Mouse (Mus musculus): ENCODE data around the gene Syngr2. TPM values are rescaled to one million over a fixed set of nuclear protein-coding genes. Genes with fewer than 3 reads are reported as not detected.
"Not testable (repeated sequence)": the region's sequence is repeated elsewhere in the genome, so short reads cannot be mapped to it uniquely, and the experiment has no call there.

Gene Syngr2
- polyA plus RNA-seq, 1 experiment from 2014 or later = 135 TPM

DNA sequence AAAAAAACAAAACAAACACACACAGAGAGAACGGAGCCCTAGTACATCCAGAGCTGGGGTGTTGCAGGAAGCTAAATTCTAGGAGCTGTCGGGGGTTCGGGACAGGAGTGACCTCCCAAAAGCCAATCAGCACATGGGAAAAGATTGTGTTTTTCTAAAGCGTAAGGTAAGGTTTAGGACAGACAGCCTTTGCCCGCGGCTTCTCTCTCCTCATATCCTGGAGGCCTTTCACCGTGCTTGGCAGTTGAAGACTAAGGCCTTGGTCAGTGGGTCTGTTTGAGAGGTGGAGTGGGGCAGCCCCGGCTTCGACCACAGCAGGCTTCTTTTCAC is 26.8 kb upstream of the Syngr2 start:
- no peak for ATAC-seq
- H3K4me2 ChIP-seq (replicated peaks) = peak overlapping the region; percentile 89
- peak overlapping the region; percentile 20 for H3K27ac ChIP-seq
- 0 out of 2 replicates have a peak, but pooled peaks cover 3% of the 10 kb centered on the region for H3K27me3 ChIP-seq (replicated peaks)
- no peaks in the 10 kb centered on the region for H3K36me3 ChIP-seq
- H3K4me1 ChIP-seq (replicated peaks) = peaks cover 48% of the 10 kb centered on the region
- peak overlapping the region; percentile 30 for H3K4me3 ChIP-seq (replicated peaks)
- 0 out of 2 replicates have a peak overlapping the region, but pooled peaks have one; percentile 34 for H3K9ac ChIP-seq
- no peaks in the 10 kb centered on the region for H3K9me3 ChIP-seq
- WGBS = 56% methylated on average over 9 of the region's 9 CpGs

DNA sequence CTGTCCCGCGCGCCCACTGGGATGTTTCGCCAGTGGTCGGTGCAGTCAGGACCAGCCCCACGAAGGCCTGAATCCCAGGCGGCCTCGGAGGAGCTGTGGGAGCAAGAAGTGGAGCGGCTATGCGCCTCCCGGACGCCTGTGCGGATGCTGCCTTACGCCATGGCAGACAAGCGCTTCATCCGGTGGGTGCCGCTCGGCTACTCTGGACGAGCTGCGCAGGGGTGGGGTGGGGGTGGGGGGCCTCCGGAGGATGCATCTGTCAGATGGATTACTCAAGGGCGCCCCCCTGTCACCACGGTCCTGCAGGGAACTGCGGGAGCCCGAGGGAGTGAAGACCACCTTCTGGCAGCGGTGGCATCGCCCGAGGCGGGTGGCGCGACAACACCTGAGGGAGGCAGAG is 26.4 kb upstream of the Syngr2 start:
- 9% methylated on average over 31 of the region's 31 CpGs for WGBS
- ATAC-seq = no peak
- Histone ChIP-seq H3K4me2 (replicated peaks) (peak overlapping the region; percentile 89), H3K36me3 (no peaks in the 10 kb centered on the region), H3K27ac (peak overlapping the region; percentile 20), H3K9me3 (no peaks in the 10 kb centered on the region), H3K4me3 (replicated peaks) (peak overlapping the region; percentile 30), H3K27me3 (replicated peaks) (0 out of 2 replicates have a peak, but pooled peaks cover 3% of the 10 kb centered on the region), H3K4me1 (replicated peaks) (peaks cover 48% of the 10 kb centered on the region), H3K9ac (peak overlapping the region; percentile 34)

DNA sequence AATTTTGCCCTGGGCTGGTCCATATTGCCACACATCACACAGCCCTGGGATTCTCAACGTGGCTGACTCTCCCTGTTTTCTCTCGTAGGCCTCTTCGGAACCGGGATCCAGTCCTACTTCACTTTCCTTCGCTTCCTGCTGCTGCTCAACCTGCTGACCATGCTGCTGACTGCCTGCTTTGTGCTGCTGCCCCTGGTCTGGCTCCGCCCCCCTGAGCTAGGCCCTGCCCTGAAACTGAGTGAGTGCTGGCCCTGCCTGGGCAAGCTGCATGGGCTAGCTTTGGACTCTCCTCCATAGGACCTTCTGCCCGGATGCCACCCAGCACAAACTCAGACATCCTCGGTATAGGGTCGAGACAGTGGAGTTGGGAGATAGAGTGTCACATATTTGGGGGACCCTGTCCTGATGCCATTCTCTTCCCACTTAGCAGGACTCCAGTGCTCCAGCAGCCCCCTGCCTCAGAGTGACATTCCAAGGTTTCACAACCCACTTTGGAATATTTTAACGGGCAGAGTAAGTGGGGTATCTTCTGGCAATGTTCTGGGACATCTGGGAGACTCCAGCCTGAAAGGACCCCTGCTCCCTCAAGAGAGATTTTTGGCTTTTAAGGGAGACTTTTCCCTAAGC is 25.7 kb upstream of the Syngr2 start:
- Histone ChIP-seq H3K9ac (peak overlapping the region; percentile 34), H3K27me3 (replicated peaks) (0 out of 2 replicates have a peak, but pooled peaks cover 3% of the 10 kb centered on the region), H3K9me3 (no peaks in the 10 kb centered on the region), H3K4me1 (replicated peaks) (peaks cover 44% of the 10 kb centered on the region), H3K4me2 (replicated peaks) (peak overlapping the region; percentile 89), H3K36me3 (no peaks in the 10 kb centered on the region), H3K4me3 (replicated peaks) (peak overlapping the region; percentile 30; the same call in 1 of the 2 replicates), H3K27ac (no peak overlapping the region)
- WGBS = 48% methylated on average over 10 of the region's 10 CpGs
- no peak for ATAC-seq

DNA sequence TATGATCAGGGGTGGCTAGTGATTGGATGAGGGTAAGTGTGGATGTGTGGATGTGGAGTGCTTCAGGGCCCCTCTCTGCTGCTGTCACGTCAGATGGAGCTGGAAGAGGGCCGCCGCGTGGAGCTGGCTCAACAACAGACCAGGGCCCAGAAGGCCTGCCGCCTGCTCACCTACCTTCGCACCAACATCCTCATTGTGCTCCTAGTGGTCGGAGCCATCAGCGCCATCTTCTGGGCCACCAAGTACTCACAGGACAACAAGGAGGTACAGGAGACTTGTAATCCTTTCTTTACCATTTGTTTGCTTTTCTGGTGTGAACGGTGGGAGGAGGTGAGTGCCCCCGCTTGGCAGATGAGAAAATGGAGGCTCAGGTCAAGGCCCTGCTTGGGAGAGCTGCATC is 23.2 kb upstream of the Syngr2 start:
- H3K27ac ChIP-seq = no peak overlapping the region
- H3K9ac ChIP-seq = no peak overlapping the region
- H3K4me2 ChIP-seq (replicated peaks) = no peak overlapping the region
- peaks cover 29% of the 10 kb centered on the region for H3K4me1 ChIP-seq (replicated peaks)
- H3K9me3 ChIP-seq = no peaks in the 10 kb centered on the region
- H3K4me3 ChIP-seq (replicated peaks) = no peak overlapping the region
- WGBS = 14% methylated on average over 10 of the region's 10 CpGs
- no peak for ATAC-seq
- no peaks in the 10 kb centered on the region for H3K36me3 ChIP-seq
- 0 out of 2 replicates have a peak, but pooled peaks cover 3% of the 10 kb centered on the region for H3K27me3 ChIP-seq (replicated peaks)

GRCm38 (mm10) chr11:117788481-117788880 is 21.0 kb upstream of the Syngr2 start:
- H3K9me3 ChIP-seq; H3K4me3 ChIP-seq (replicated peaks); H3K27me3 ChIP-seq (replicated peaks); ATAC-seq; H3K36me3 ChIP-seq; H3K9ac ChIP-seq; H3K27ac ChIP-seq; H3K4me2 ChIP-seq (replicated peaks): not testable (repeated sequence)
- 76% methylated on average over 7 of the region's 7 CpGs for WGBS
- H3K4me1 ChIP-seq (replicated peaks) = peaks cover 22% of the 10 kb centered on the region

GRCm38 (mm10) chr11:117790286-117790685 is 19.2 kb upstream of the Syngr2 start:
- peak; percentile 59 for ATAC-seq
- WGBS = 5% methylated on average over 14 of the region's 14 CpGs
- peak overlapping the region; percentile 29 for H3K4me3 ChIP-seq (replicated peaks)

DNA sequence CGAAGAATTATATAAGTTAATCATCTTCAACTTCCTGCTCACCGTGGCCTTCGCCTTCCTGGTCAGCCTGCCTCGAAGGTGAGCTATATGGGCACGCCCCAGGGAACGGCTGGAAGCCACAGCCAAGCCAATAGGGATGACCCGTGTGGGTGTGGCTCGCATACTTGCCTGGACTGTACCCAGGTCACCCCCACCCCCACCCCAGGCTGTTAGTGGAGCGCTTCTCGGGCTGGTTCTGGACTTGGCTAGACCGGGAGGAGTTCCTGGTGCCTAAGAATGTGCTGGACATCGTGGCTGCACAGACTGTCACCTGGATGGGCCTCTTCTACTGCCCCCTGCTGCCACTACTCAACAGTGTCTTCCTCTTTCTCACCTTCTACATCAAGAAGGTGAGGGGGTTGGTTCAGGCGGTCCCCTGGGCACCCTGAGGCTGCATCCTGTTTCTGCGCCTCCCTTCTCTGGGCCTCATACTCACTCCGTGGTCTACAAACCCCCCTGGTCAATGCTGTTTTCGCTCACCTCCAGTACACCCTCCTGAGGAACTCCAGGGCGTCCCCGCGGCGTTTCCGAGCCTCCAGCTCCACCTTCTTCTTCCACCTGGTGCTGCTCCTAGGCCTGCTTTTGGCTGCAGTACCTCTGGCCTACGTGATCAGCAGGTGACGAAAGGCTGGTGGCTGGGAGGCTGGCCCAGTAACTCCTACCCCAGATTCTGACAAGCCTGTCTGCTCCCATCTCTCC is 18.6 kb upstream of the Syngr2 start:
- peak overlapping the region; percentile 64 for H3K4me2 ChIP-seq (replicated peaks)
- H3K27ac ChIP-seq = peak overlapping the region; percentile 88
- peak overlapping the region; percentile 40 for H3K9ac ChIP-seq
- no peaks in the 10 kb centered on the region for H3K36me3 ChIP-seq
- H3K9me3 ChIP-seq = no peaks in the 10 kb centered on the region
- peak overlapping the region; percentile 29 for H3K4me3 ChIP-seq (replicated peaks)
- no peaks in the 10 kb centered on the region for H3K27me3 ChIP-seq (replicated peaks)
- peak; percentile 92 for ATAC-seq
- peaks cover 19% of the 10 kb centered on the region for H3K4me1 ChIP-seq (replicated peaks)
- 28% methylated on average over 23 of the region's 23 CpGs for WGBS

More at GRCm38 (mm10) chr11:117790286-117790685, 19.2 kb upstream of the Syngr2 start:
- H3K9me3 ChIP-seq = no peaks in the 10 kb centered on the region
- no peaks in the 10 kb centered on the region for H3K27me3 ChIP-seq (replicated peaks)
- H3K36me3 ChIP-seq = no peaks in the 10 kb centered on the region
- H3K4me1 ChIP-seq (replicated peaks) = peaks cover 19% of the 10 kb centered on the region
- peak overlapping the region; percentile 88 for H3K27ac ChIP-seq
- peak overlapping the region; percentile 64 for H3K4me2 ChIP-seq (replicated peaks)
- H3K9ac ChIP-seq = no peak overlapping the region

DNA sequence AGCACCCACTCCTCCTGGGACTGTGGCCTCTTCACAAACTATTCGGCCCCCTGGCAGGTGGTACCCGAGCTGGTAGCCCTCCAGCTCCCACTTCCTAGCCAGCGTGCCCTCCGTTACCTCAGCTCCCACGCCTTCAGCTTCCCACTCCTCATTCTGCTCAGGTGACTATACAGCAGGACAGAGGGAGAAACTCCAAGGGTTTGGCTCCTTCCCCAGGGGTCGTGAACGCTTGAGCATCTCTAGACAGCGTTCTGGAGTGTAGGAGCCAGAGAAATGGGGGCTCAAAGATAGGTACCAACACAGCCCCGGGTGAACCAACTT is 18.1 kb upstream of the Syngr2 start:
- H3K27me3 ChIP-seq (replicated peaks) = no peaks in the 10 kb centered on the region
- 88% methylated on average over 9 of the region's 9 CpGs for WGBS
- peaks cover 19% of the 10 kb centered on the region for H3K4me1 ChIP-seq (replicated peaks)
- peak overlapping the region; percentile 40; the same call in 1 of the 2 replicates for H3K9ac ChIP-seq
- ATAC-seq = no peak
- H3K9me3 ChIP-seq = no peaks in the 10 kb centered on the region
- H3K36me3 ChIP-seq = no peaks in the 10 kb centered on the region
- H3K4me3 ChIP-seq (replicated peaks) = peak overlapping the region; percentile 29
- H3K27ac ChIP-seq = peak overlapping the region; percentile 88
- peak overlapping the region; percentile 64 for H3K4me2 ChIP-seq (replicated peaks)

GRCm38 (mm10) chr11:117792281-117792888 is 17.1 kb upstream of the Syngr2 start:
- peak overlapping the region; percentile 24 for H3K4me3 ChIP-seq (replicated peaks)
- no peaks in the 10 kb centered on the region for H3K27me3 ChIP-seq (replicated peaks)
- peak overlapping the region; percentile 88 for H3K27ac ChIP-seq
- peak overlapping the region; percentile 47 for H3K9ac ChIP-seq
- H3K4me1 ChIP-seq (replicated peaks) = peaks cover 21% of the 10 kb centered on the region
- peak; percentile 83 for ATAC-seq
- H3K9me3 ChIP-seq = no peaks in the 10 kb centered on the region
- H3K4me2 ChIP-seq (replicated peaks) = peak overlapping the region; percentile 64
- WGBS = 8% methylated on average over 22 of the region's 22 CpGs
- H3K36me3 ChIP-seq = no peaks in the 10 kb centered on the region

GRCm38 (mm10) chr11:117794035-117794551 is 15.4 kb upstream of the Syngr2 start:
- Histone ChIP-seq H3K27me3 (replicated peaks) (no peaks in the 10 kb centered on the region), H3K4me2 (replicated peaks) (no peak overlapping the region), H3K4me3 (replicated peaks) (no peak overlapping the region), H3K9me3 (no peaks in the 10 kb centered on the region), H3K9ac (no peak overlapping the region), H3K27ac (peak overlapping the region; percentile 22; the same call in 1 of the 2 replicates), H3K4me1 (replicated peaks) (peaks cover 33% of the 10 kb centered on the region), H3K36me3 (no peaks in the 10 kb centered on the region)
- ATAC-seq = no peak
- 67% methylated on average over 4 of the region's 4 CpGs for WGBS

GRCm38 (mm10) chr11:117796954-117797353 is 12.5 kb upstream of the Syngr2 start:
- Histone ChIP-seq H3K27ac (no peak overlapping the region), H3K4me3 (replicated peaks) (no peak overlapping the region), H3K9ac (no peak overlapping the region), H3K36me3 (no peaks in the 10 kb centered on the region), H3K9me3 (no peaks in the 10 kb centered on the region), H3K4me2 (replicated peaks) (no peak overlapping the region), H3K4me1 (replicated peaks) (peaks cover 21% of the 10 kb centered on the region), H3K27me3 (replicated peaks) (no peaks in the 10 kb centered on the region)
- 43% methylated on average over 5 of the region's 5 CpGs for WGBS
- no peak for ATAC-seq

DNA sequence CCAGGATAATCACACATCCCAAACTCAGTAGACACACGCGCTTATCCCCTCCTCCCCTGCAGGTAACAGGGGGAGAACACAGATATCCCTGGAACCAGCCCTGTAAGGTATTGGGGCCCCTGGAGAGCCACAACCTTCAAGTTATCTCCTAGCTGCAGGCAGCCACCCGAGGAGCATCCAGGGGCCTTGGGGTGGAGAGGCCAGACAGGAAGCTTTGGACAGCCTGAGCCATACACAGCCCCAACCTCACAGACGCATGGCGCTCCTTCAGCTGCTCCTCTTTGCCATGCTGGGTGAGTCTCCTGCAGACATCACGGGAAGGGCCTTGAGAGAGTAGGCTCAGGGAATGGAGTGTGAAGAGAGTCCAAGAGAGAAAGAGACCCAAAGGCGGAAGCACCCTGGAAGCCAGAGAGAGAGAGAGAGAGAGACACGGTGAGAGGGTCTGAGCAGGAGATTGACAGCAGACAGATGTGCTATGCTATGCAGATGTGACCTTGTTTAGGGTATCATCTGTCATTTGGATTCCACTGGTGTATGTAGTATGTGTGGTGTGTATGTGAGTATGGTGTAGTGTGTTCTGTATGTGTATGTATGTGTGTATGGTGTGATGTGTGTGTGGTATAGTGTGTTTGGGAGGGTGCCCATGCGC is 11.8 kb upstream of the Syngr2 start, which contains the start of gene 6030468B19Rik:
Gene 6030468B19Rik (plus strand): TSS at position 150 of the 649 bp plus-strand sequence.
- WGBS = 53% methylated on average over 9 of the region's 9 CpGs
- no peak within 1 kb of the TSS for H3K4me3 ChIP-seq (replicated peaks)
- H3K27ac ChIP-seq = 0 out of 2 replicates have a peak within 1 kb of the TSS, but pooled peaks have one; percentile 1
- H3K4me2 ChIP-seq (replicated peaks) = no peak within 1 kb of the TSS
- no peak within 1 kb of the TSS for H3K9ac ChIP-seq
- ATAC-seq = peak; percentile 60
- no peaks in the 10 kb centered on the region for H3K9me3 ChIP-seq
- H3K27me3 ChIP-seq (replicated peaks) = no peaks in the 10 kb centered on the region
- no peaks in the 10 kb centered on the region for H3K36me3 ChIP-seq
- H3K4me1 ChIP-seq (replicated peaks) = peaks cover 15% of the 10 kb centered on the region
